Mouse (Mus musculus) testis, adult 2 months (tissue): Measurements from ENCODE around the gene Bgn.

ENCODE experiments used
- CTCF ChIP-seq: fragments of 200-500 bp; IDR thresholded peaks from 2 replicates; pipeline ENCODE4 v1.5.1; 2012; ENCODE audit warnings: low read depth, mild to moderate bottlenecking, inconsistent platforms, low read length, moderate library complexity; ENCODE audit not compliant: control insufficient read depth, insufficient read depth, insufficient replicate concordance
- POLR2A ChIP-seq: fragments of 200-500 bp; IDR thresholded peaks from 2 replicates; pipeline ENCODE4 v1.6.1; 2012; ENCODE audit warnings: low read depth, mild to moderate bottlenecking, inconsistent platforms, low read length, moderate library complexity; ENCODE audit not compliant: control insufficient read depth

GRCm38 (mm10) chrX:73524318-73525222 lies 41.2 kb downstream of the Bgn start:
- no peak for TF ChIP-seq POLR2A
- no peak for TF ChIP-seq CTCF
